Mouse (Mus musculus): ENCODE measurements at regions not wholly inside any gene's neighbourhood (a gene's known extent, or its start where the extent isn't known, plus 50 kb on each side); places are given as distances from the start of the nearest gene placed in this dataset.

DNA sequence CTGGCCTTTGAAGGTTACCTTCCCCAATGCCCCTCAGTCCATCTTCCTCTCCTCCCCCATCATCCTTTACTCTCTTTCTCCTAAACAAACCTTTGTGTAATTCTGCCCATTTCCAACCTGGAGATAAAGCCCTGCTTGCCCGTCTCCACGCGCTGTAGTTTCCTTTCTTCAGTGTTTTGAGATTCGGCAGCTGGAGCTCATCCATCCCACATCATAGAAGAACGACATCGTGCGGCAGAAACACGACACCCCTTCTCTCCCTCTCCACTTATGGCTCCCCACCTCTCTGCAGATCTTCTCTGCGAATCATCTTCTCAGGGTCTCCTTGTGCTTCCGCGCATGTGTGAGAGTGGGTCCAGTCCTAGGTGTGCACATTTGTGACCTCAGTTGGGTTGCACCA, 77.4 kb upstream of the Nfe2l3 start:
- ATAC-seq (ENCODE audit: insufficient read depth, low FRiP score, low TSS enrichment) = no peak
- Histone ChIP-seq H3K27ac (ENCODE audit: low read depth, low read length) (no peak overlapping the region), H3K9me3 (ENCODE audit: control insufficient read depth, low read length) (no peaks in the 10 kb centered on the region), H3K4me2 (ENCODE audit: low read depth) (no peak overlapping the region), H3K4me1 (ENCODE audit: control insufficient read depth, insufficient read depth, low read length) (no peaks in the 10 kb centered on the region), H3K9ac (ENCODE audit: low read length) (no peak overlapping the region), H3K27me3 (ENCODE audit: control insufficient read depth, insufficient read depth, low read length) (no peaks in the 10 kb centered on the region), H3K4me3 (ENCODE audit: low read depth, low read length) (no peak overlapping the region), H3K36me3 (ENCODE audit: control insufficient read depth, insufficient read depth, low read length) (no peaks in the 10 kb centered on the region)
- 83% methylated on average over 11 of the region's 11 CpGs for WGBS
- DNase-seq (ENCODE audit: low spot score) = no peak

DNA sequence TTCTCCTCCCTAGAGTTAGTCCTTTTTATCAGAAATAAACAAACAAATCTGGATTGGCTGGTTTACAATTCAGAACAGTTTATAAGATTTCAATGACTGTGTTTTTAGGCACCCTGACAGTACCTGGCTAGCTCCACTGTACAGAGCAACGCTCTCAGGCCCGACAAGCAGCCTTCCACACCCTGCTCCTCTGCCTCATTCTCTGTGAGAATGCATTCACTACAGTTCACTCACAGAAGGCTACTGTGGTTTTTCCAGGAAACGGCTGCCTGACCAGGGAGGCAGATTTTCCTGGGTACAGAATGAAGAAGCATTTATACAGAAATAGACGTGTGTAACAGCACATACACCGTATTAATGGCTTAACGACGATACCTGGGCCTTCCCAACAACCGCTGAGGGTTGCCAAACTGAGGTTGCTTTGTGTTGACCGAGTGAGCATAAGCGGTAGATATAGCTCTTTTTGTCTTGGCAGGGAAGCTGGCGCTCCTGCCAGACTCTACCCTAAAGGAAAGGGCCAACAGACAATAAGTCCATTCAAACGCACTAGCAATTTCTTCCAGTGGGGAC, 70.8 kb upstream of the Nfe2l3 start:
- no peak for DNase-seq (ENCODE audit: low spot score)
- no peak overlapping the region for H3K4me3 ChIP-seq (ENCODE audit: low read depth, low read length)
- H3K4me2 ChIP-seq (ENCODE audit: low read depth) = no peak overlapping the region
- no peak overlapping the region for H3K9ac ChIP-seq (ENCODE audit: low read length)
- H3K27ac ChIP-seq (ENCODE audit: low read depth, low read length) = no peak overlapping the region
- H3K4me1 ChIP-seq (ENCODE audit: control insufficient read depth, insufficient read depth, low read length) = no peaks in the 10 kb centered on the region
- no peaks in the 10 kb centered on the region for H3K27me3 ChIP-seq (ENCODE audit: control insufficient read depth, insufficient read depth, low read length)
- WGBS = 78% methylated on average over 12 of the region's 12 CpGs
- ATAC-seq (ENCODE audit: insufficient read depth, low FRiP score, low TSS enrichment) = no peak
- H3K9me3 ChIP-seq (ENCODE audit: control insufficient read depth, low read length) = no peaks in the 10 kb centered on the region
- H3K36me3 ChIP-seq (ENCODE audit: control insufficient read depth, insufficient read depth, low read length) = no peaks in the 10 kb centered on the region

DNA sequence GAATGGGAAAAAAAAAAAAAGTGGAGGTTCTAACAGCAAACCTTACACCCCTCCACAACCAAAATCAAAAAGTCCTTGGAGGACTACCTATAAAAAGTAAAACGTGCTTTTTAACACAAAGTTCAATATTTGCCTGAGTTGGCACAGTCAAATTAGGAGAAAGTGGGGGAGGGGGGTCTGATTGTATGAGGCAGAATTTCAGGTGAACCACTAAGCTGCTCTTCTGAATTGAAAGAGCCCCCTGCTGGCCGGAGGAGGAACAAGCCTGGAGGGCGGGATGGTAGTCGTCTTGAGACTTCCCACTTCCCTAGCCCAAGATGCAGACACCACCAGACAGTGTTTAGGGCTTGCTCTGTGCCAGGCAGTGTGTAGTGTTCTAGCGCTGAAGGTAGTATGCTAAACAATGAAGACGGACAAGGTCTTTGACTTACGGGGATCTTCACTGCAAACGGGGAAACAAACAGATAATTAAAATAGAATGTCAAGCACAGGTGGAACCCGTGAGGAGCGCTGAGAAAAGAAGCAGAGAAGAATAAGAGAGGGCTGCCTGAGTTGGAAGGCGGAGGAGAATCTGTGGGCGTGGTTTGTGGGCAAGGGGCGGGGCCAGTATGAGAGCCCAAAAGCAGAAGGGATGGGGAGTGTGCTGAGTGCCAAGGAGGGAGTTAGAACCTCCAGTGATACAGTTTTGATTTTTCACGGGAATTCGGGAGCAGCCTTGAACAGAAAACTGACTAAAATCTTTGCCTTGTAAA, 69.8 kb upstream of the Nfe2l3 start:
- 5% methylated on average over 15 of the region's 15 CpGs for WGBS
- H3K4me3 ChIP-seq (ENCODE audit: low read depth, low read length) = no peak overlapping the region

DNA sequence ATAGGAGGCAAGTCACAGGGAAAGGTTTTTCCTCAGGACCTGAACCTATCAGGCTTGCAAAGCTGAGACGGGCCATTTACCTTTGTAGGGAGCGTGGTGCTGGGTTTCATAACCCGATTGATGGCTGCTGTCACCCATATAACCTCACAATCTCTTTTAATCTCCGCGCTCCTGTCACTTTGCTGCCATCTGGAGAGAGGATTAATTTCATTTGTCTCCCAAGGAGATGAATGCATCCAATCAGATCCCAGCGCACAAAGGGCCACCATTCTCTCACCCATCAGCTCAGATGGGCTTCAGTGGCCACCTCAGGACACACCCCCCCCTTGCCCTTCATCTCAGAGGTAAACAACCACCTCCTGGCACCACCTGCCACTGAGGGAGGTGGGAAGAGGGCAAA, 67.7 kb upstream of the Nfe2l3 start:
- Histone ChIP-seq H3K4me2 (ENCODE audit: low read depth) (no peak overlapping the region), H3K36me3 (ENCODE audit: control insufficient read depth, insufficient read depth, low read length) (no peaks in the 10 kb centered on the region), H3K4me3 (ENCODE audit: low read depth, low read length) (no peak overlapping the region), H3K27ac (ENCODE audit: low read depth, low read length) (no peak overlapping the region), H3K9ac (ENCODE audit: low read length) (no peak overlapping the region), H3K4me1 (ENCODE audit: control insufficient read depth, insufficient read depth, low read length) (no peaks in the 10 kb centered on the region), H3K27me3 (ENCODE audit: control insufficient read depth, insufficient read depth, low read length) (no peaks in the 10 kb centered on the region), H3K9me3 (ENCODE audit: control insufficient read depth, low read length) (no peaks in the 10 kb centered on the region)
- WGBS = 66% methylated on average over 6 of the region's 6 CpGs
- ATAC-seq (ENCODE audit: insufficient read depth, low FRiP score, low TSS enrichment) (no peak), DNase-seq (ENCODE audit: low spot score) (no peak)

More for the DNA sequence above, 69.8 kb upstream of the Nfe2l3 start:
- H3K4me2 ChIP-seq (ENCODE audit: low read depth) = peak overlapping the region; percentile 19
- no peak overlapping the region for H3K9ac ChIP-seq (ENCODE audit: low read length)
- peak; percentile 80 for DNase-seq (ENCODE audit: low spot score)
- H3K36me3 ChIP-seq (ENCODE audit: control insufficient read depth, insufficient read depth, low read length) = no peaks in the 10 kb centered on the region
- no peaks in the 10 kb centered on the region for H3K27me3 ChIP-seq (ENCODE audit: control insufficient read depth, insufficient read depth, low read length)
- no peak for ATAC-seq (ENCODE audit: insufficient read depth, low FRiP score, low TSS enrichment)
- H3K9me3 ChIP-seq (ENCODE audit: control insufficient read depth, low read length) = no peaks in the 10 kb centered on the region
- no peaks in the 10 kb centered on the region for H3K4me1 ChIP-seq (ENCODE audit: control insufficient read depth, insufficient read depth, low read length)
- no peak overlapping the region for H3K27ac ChIP-seq (ENCODE audit: low read depth, low read length)

DNA sequence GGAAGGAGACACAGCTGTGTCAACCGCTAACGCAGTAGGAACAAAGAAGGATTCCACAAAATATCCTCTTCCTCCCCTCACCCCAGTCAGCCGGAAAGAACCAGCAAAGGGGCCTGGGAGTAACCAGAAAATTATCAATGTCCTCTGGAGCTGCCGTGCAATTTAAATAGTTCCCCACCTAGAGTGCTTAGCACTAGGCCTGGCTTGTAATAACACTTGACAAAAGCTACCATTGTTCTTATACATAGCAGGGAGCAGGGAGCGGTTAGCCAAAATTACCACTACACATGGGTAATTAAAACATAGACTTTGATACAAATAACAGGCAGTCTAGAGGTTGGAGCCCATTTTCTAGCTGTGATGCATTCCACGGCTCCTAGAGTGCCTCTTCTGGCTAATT, 62.7 kb upstream of the Nfe2l3 start:
- H3K9me3 ChIP-seq (ENCODE audit: control insufficient read depth, low read length) = no peaks in the 10 kb centered on the region
- H3K9ac ChIP-seq (ENCODE audit: low read length) = no peak overlapping the region
- no peaks in the 10 kb centered on the region for H3K36me3 ChIP-seq (ENCODE audit: control insufficient read depth, insufficient read depth, low read length)
- H3K27ac ChIP-seq (ENCODE audit: low read depth, low read length) = no peak overlapping the region
- DNase-seq (ENCODE audit: low spot score) (no peak), ATAC-seq (ENCODE audit: insufficient read depth, low FRiP score, low TSS enrichment) (no peak)
- WGBS = 38% methylated on average over 6 of the region's 6 CpGs
- no peaks in the 10 kb centered on the region for H3K27me3 ChIP-seq (ENCODE audit: control insufficient read depth, insufficient read depth, low read length)
- H3K4me2 ChIP-seq (ENCODE audit: low read depth) = no peak overlapping the region
- H3K4me3 ChIP-seq (ENCODE audit: low read depth, low read length) = no peak overlapping the region
- H3K4me1 ChIP-seq (ENCODE audit: control insufficient read depth, insufficient read depth, low read length) = no peaks in the 10 kb centered on the region

DNA sequence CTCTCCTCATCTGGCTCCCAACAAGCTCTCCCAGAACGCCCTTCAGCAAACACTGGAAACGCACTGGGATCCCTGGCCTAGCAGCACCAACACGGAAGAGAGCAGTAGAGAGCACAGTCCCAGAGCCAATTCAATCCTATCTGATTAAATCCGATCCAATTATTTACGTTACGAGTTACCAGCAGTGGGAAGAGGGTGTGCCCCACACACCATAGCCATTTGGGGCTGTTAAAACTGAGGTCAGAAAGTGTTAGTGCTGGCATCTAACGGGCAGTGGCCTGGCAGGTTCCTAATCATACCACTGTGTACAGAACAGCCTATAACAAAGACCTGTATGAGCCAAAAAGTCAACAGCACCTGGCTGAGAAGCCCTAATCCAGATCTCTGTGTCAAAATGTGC, 60.1 kb upstream of the Nfe2l3 start:
- Histone ChIP-seq H3K36me3 (ENCODE audit: control insufficient read depth, insufficient read depth, low read length) (no peaks in the 10 kb centered on the region), H3K4me3 (ENCODE audit: low read depth, low read length) (no peak overlapping the region), H3K27me3 (ENCODE audit: control insufficient read depth, insufficient read depth, low read length) (no peaks in the 10 kb centered on the region), H3K9ac (ENCODE audit: low read length) (no peak overlapping the region), H3K4me2 (ENCODE audit: low read depth) (no peak overlapping the region), H3K9me3 (ENCODE audit: control insufficient read depth, low read length) (no peaks in the 10 kb centered on the region), H3K27ac (ENCODE audit: low read depth, low read length) (no peak overlapping the region), H3K4me1 (ENCODE audit: control insufficient read depth, insufficient read depth, low read length) (no peaks in the 10 kb centered on the region)
- WGBS = 76% methylated on average over 7 of the region's 7 CpGs
- ATAC-seq (ENCODE audit: insufficient read depth, low FRiP score, low TSS enrichment) (no peak), DNase-seq (ENCODE audit: low spot score) (no peak)

DNA sequence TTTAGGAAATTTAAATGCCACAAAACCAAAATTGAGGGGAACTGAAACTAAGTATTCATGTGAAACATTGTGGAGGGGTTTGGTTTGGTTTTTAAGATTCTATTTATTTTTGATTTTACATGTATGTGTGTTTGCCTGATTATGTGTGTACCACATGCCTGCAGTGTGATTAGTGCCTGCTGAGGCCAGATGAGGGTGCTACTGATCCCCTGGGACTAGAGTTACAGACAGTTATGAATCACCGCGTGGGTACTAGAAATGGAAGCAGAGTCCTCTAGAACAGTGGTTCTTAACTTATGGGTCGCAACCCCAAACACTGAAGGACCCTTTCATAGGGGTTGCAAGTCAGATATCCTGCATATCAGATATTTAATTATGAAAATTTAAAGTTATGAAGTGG, 54.0 kb upstream of the Nfe2l3 start:
- DNase-seq (ENCODE audit: low spot score) = no peak
- H3K9me3 ChIP-seq (ENCODE audit: control insufficient read depth, low read length) = no peaks in the 10 kb centered on the region
- H3K9ac ChIP-seq (ENCODE audit: low read length) = no peak overlapping the region
- no peaks in the 10 kb centered on the region for H3K4me1 ChIP-seq (ENCODE audit: control insufficient read depth, insufficient read depth, low read length)
- no peaks in the 10 kb centered on the region for H3K27me3 ChIP-seq (ENCODE audit: control insufficient read depth, insufficient read depth, low read length)
- H3K4me2 ChIP-seq (ENCODE audit: low read depth) = no peak overlapping the region
- H3K36me3 ChIP-seq (ENCODE audit: control insufficient read depth, insufficient read depth, low read length) = no peaks in the 10 kb centered on the region
- H3K27ac ChIP-seq (ENCODE audit: low read depth, low read length) = no peak overlapping the region
- no peak for ATAC-seq (ENCODE audit: insufficient read depth, low FRiP score, low TSS enrichment)
- 94% methylated on average over 3 of the region's 3 CpGs for WGBS
- H3K4me3 ChIP-seq (ENCODE audit: low read depth, low read length) = no peak overlapping the region

DNA sequence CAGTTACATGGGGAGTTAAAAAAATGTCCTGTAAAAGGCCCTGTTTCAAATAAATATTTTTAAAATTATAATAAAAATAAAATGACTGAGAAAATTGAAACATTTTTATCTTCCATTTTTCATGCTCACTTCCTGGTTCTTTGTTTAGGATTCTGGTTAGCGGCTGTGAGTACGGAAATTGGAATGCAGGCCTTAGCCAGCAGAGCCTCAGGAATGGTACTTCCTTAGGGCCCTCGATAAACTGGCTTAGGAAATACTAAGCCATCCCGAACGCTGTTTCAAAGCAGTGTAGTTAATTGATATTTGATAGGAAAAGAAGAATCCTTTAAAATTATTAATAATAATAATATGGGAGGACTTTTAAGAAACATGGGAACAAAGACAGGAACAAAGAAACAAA, 53.4 kb upstream of the Nfe2l3 start:
- Histone ChIP-seq H3K36me3 (ENCODE audit: control insufficient read depth, insufficient read depth, low read length) (no peaks in the 10 kb centered on the region), H3K9ac (ENCODE audit: low read length) (peak overlapping the region; percentile 65), H3K4me3 (ENCODE audit: low read depth, low read length) (peak overlapping the region; percentile 23), H3K4me1 (ENCODE audit: control insufficient read depth, insufficient read depth, low read length) (no peaks in the 10 kb centered on the region), H3K27ac (ENCODE audit: low read depth, low read length) (peak overlapping the region; percentile 72), H3K4me2 (ENCODE audit: low read depth) (peak overlapping the region; percentile 49), H3K27me3 (ENCODE audit: control insufficient read depth, insufficient read depth, low read length) (no peaks in the 10 kb centered on the region), H3K9me3 (ENCODE audit: control insufficient read depth, low read length) (no peaks in the 10 kb centered on the region)
- WGBS = 28% methylated on average over 5 of the region's 5 CpGs
- ATAC-seq (ENCODE audit: insufficient read depth, low FRiP score, low TSS enrichment) (no peak), DNase-seq (ENCODE audit: low spot score) (no peak)

DNA sequence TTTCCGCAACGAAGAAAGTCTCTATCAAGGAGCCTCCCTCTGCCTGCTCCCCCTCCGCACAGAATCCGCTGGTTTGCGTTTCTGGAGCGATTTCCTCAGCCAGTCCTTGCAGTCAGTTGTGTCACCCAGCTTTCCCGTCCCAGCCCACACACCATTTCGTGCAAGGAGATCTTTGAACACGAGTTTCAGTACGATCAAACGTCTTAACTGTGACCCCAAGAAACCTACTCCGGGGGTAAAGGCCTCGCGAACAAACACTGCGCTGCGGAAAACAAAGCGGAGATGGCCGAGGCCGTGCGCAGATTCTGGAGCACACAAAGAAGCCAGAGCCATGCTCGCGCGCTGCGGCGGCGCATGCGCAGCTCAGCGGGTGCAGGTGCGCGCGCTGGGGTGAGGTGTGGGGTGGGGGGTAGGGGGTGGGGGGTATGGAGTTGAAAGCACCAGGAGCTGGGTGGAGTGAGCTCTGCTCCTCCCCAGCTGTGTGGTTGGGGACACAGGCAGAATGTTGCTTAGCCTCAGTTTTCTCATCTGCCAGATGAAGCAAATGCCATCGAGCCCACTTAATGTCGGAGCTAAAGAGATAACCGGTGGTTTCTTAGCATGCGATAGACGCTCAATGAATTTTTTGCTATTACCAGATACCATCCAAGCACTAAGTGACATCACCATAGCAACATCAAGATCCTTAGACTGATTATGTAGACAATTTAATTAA, 52.8 kb upstream of the Nfe2l3 start:
- 8% methylated on average over 36 of the region's 36 CpGs for WGBS
- Histone ChIP-seq H3K27me3 (ENCODE audit: control insufficient read depth, insufficient read depth, low read length) (no peaks in the 10 kb centered on the region), H3K9me3 (ENCODE audit: control insufficient read depth, low read length) (no peaks in the 10 kb centered on the region), H3K4me1 (ENCODE audit: control insufficient read depth, insufficient read depth, low read length) (no peaks in the 10 kb centered on the region), H3K4me2 (ENCODE audit: low read depth) (peak overlapping the region; percentile 49), H3K9ac (ENCODE audit: low read length) (peak overlapping the region; percentile 65), H3K36me3 (ENCODE audit: control insufficient read depth, insufficient read depth, low read length) (no peaks in the 10 kb centered on the region), H3K4me3 (ENCODE audit: low read depth, low read length) (peak overlapping the region; percentile 23), H3K27ac (ENCODE audit: low read depth, low read length) (peak overlapping the region; percentile 72)
- ATAC-seq (ENCODE audit: insufficient read depth, low FRiP score, low TSS enrichment) (peak; percentile 65), DNase-seq (ENCODE audit: low spot score) (peak; percentile 85)
